Mouse (Mus musculus) gastrocnemius, postnatal 10 days (tissue): ENCODE data around the gene Tanc2. TPM values are rescaled to one million over a fixed set of nuclear protein-coding genes. Genes with fewer than 3 reads are reported as not detected.
A peak's percentile ranks its signal among the peaks of the same experiment; 100 is the strongest.

ENCODE experiments used
- DNase-seq: peaks from one replicate; pipeline ENCODE4 v3.0.0; 2021; ENCODE audit warnings: mixed read lengths
- total RNA-seq, 2 experiments: library from RNA; stranded (reverse); gene quantifications; 2 replicates each; pipeline ENCODE4 v1.2.3; 2021

Gene Tanc2
- total RNA-seq, 2 experiments from 2014 or later: 31.7 to 38.8 TPM

GRCm38 (mm10) chr11:105643995-105644394 lies 54.2 kb downstream of the Tanc2 start:
- DNase-seq: no peak

- DNase-seq: no peak
Measured at GRCm38 (mm10) chr11:105648026-105648425, 58.2 kb downstream of the Tanc2 start.

- no peak for DNase-seq
Measured at GRCm38 (mm10) chr11:105654616-105655015, 64.8 kb downstream of the Tanc2 start.

- DNase-seq: no peak
Measured at GRCm38 (mm10) chr11:105655335-105655734, 65.5 kb downstream of the Tanc2 start.

GRCm38 (mm10) chr11:105667879-105668278 lies 78.1 kb downstream of the Tanc2 start:
- no peak for DNase-seq

GRCm38 (mm10) chr11:105678996-105679395 lies 89.2 kb downstream of the Tanc2 start:
- no peak for DNase-seq

GRCm38 (mm10) chr11:105684747-105685146 lies 95.0 kb downstream of the Tanc2 start:
- DNase-seq: no peak

- DNase-seq: no peak
Measured at GRCm38 (mm10) chr11:105700528-105700927, 110.7 kb downstream of the Tanc2 start.

GRCm38 (mm10) chr11:105719660-105720059 lies 129.9 kb downstream of the Tanc2 start:
- DNase-seq: no peak

- no peak for DNase-seq
Measured at GRCm38 (mm10) chr11:105731541-105731940, 141.8 kb downstream of the Tanc2 start.

- no peak for DNase-seq
Measured at GRCm38 (mm10) chr11:105731989-105732531, 142.3 kb downstream of the Tanc2 start.

- no peak for DNase-seq
Measured at GRCm38 (mm10) chr11:105743171-105743570, 153.4 kb downstream of the Tanc2 start.

- no peak for DNase-seq
Measured at GRCm38 (mm10) chr11:105749297-105750071, 159.7 kb downstream of the Tanc2 start.

- no peak for DNase-seq
Measured at GRCm38 (mm10) chr11:105758561-105759203, 168.9 kb downstream of the Tanc2 start.

GRCm38 (mm10) chr11:105759413-105759812 lies 169.6 kb downstream of the Tanc2 start:
- DNase-seq: no peak

- DNase-seq: no peak
Measured at GRCm38 (mm10) chr11:105760346-105760745, 170.6 kb downstream of the Tanc2 start.

GRCm38 (mm10) chr11:105777802-105778201 lies 188.0 kb downstream of the Tanc2 start:
- no peak for DNase-seq

- no peak for DNase-seq
Measured at GRCm38 (mm10) chr11:105792501-105792900, 202.7 kb downstream of the Tanc2 start.

GRCm38 (mm10) chr11:105803686-105804085 lies 213.9 kb downstream of the Tanc2 start:
- no peak for DNase-seq

GRCm38 (mm10) chr11:105804776-105805175 lies 215.0 kb downstream of the Tanc2 start:
- no peak for DNase-seq

GRCm38 (mm10) chr11:105807103-105807502 lies 217.3 kb downstream of the Tanc2 start:
- peak; percentile 8 for DNase-seq

GRCm38 (mm10) chr11:105823246-105823645 lies 233.5 kb downstream of the Tanc2 start:
- DNase-seq: no peak

- DNase-seq: no peak
Measured at GRCm38 (mm10) chr11:105823759-105824158, 234.0 kb downstream of the Tanc2 start.
